Mouse (Mus musculus) C2C12 (cell line): ENCODE results near the gene Terf2. TPM values are rescaled to one million over a fixed set of nuclear protein-coding genes. Genes with fewer than 3 reads are reported as not detected.

Experiments
- H3K27me3 ChIP-seq: one replicate; pipeline ENCODE4 v1.6.1; 2011; ENCODE audit not compliant: control insufficient read depth, insufficient read depth, insufficient read length
- H3K36me3 ChIP-seq: one replicate; pipeline ENCODE4 v1.6.1; 2011; ENCODE audit not compliant: control insufficient read depth, insufficient read depth
- H3K4me3 ChIP-seq: one replicate; pipeline ENCODE4 v1.5.1; 2011; ENCODE audit warnings: mild to moderate bottlenecking, control low read depth; ENCODE audit not compliant: poor library complexity, insufficient read depth, severe bottlenecking
- H3K79me2 ChIP-seq: one replicate; pipeline ENCODE4 v1.6.1; 2011; ENCODE audit not compliant: control insufficient read depth, insufficient read depth
- H3K79me3 ChIP-seq: one replicate; pipeline ENCODE4 v1.6.1; 2011; ENCODE audit warnings: low read depth, control low read depth
- H3ac ChIP-seq: one replicate; pipeline ENCODE3; 2011; ENCODE audit warnings: low read depth; ENCODE audit not compliant: control insufficient read depth, insufficient read length
- CEBPB ChIP-seq: IDR thresholded peaks from one replicate; pipeline ENCODE4 v1.6.1; 2011; ENCODE audit warnings: low read depth, mild to moderate bottlenecking, control low read depth, moderate library complexity
- CTCF ChIP-seq: IDR thresholded peaks from one replicate; pipeline ENCODE4 v1.5.1; 2011; ENCODE audit not compliant: control insufficient read depth, insufficient read depth, insufficient read length
- FOSL1 ChIP-seq: IDR thresholded peaks from one replicate; pipeline ENCODE4 v1.8.0; 2011; ENCODE audit warnings: mild to moderate bottlenecking, low read length; ENCODE audit not compliant: poor library complexity, insufficient read depth, severe bottlenecking
- MAX ChIP-seq: IDR thresholded peaks from one replicate; pipeline ENCODE4 v1.6.1; 2011; ENCODE audit warnings: mild to moderate bottlenecking, control low read depth
- MYOD1 ChIP-seq: IDR thresholded peaks from one replicate; pipeline ENCODE4 v1.6.1; 2011; ENCODE audit warnings: low read depth; ENCODE audit not compliant: control insufficient read depth, insufficient read length
- MYOG ChIP-seq: IDR thresholded peaks from one replicate; pipeline ENCODE4 v1.6.1; 2011; ENCODE audit not compliant: control insufficient read depth, insufficient read length; ENCODE audit errors: extremely low read depth
- USF1 ChIP-seq: IDR thresholded peaks from one replicate; pipeline ENCODE4 v1.6.1; 2011; ENCODE audit warnings: low read depth, mild to moderate bottlenecking, control low read depth, moderate library complexity
- long read RNA-seq, 2 experiments: library from polyadenylated mRNA; unstranded; transcript quantifications; one replicate each; pipeline ENCODE4 v2.0.0; 2019 to 2020
- polyA plus RNA-seq: library from polyadenylated mRNA; unstranded; fragments of >200 nt; fragmentation: generic; extraction: Trizol; gene quantifications from one replicate; pipeline ENCODE4 v1.2.1, GENCODE M21; 2012; ENCODE audit warnings: missing spikeins

Terf2 gene
- 15.8 TPM for polyA plus RNA-seq
- long read RNA-seq, experiment 1, partial matches to known transcripts: 0 of 1 reads
- long read RNA-seq, experiment 1, other reads (novel, unspliced or antisense): 1 of 1 reads
- long read RNA-seq, experiment 2, partial matches to known transcripts: 1 of 5 reads
- long read RNA-seq, experiment 2, other reads (novel, unspliced or antisense): 3 of 5 reads

GRCm38 (mm10) chr8:107096366-107097036 is at the start of gene Terf2:
Gene Terf2 (minus strand): TSS chr8:107096547.
- peak within 1 kb of the TSS; percentile 82 for H3K4me3 ChIP-seq
- H3K27me3 ChIP-seq: no peaks in the 10 kb centered on the region
- peaks cover 25% of the 10 kb centered on the region for H3K36me3 ChIP-seq
- TF ChIP-seq CTCF: no peak
- no peak for TF ChIP-seq MYOG
- peak; percentile 43 for TF ChIP-seq MAX
- no peak for TF ChIP-seq CEBPB
- peaks cover 44% of the 10 kb centered on the region for H3K79me3 ChIP-seq
- H3ac ChIP-seq: peak within 1 kb of the TSS; percentile 67
- H3K79me2 ChIP-seq: peaks cover 55% of the 10 kb centered on the region

GRCm38 (mm10) chr8:107143501-107143900 is 47.2 kb upstream of the Terf2 start:
- Histone ChIP-seq H3K79me2 (no peaks in the 10 kb centered on the region), H3ac (no peak overlapping the region), H3K27me3 (no peaks in the 10 kb centered on the region), H3K36me3 (no peaks in the 10 kb centered on the region), H3K79me3 (no peaks in the 10 kb centered on the region), H3K4me3 (no peak overlapping the region)
- TF ChIP-seq FOSL1 (no peak), MYOD1 (no peak), MAX (no peak), CTCF (no peak), CEBPB (no peak), USF1 (no peak), MYOG (no peak)

- H3K4me3 ChIP-seq: no peak overlapping the region
- H3K79me3 ChIP-seq: no peaks in the 10 kb centered on the region
- no peak for TF ChIP-seq MYOG
- no peak for TF ChIP-seq MYOD1
- no peak for TF ChIP-seq CTCF
- TF ChIP-seq MAX: no peak
- no peak for TF ChIP-seq CEBPB
- TF ChIP-seq USF1: no peak
- TF ChIP-seq FOSL1: no peak
- H3K79me2 ChIP-seq: no peaks in the 10 kb centered on the region
- no peaks in the 10 kb centered on the region for H3K27me3 ChIP-seq
- H3ac ChIP-seq: no peak overlapping the region
- no peaks in the 10 kb centered on the region for H3K36me3 ChIP-seq
These were observed 46.2 kb upstream of the Terf2 start for GRCm38 (mm10) chr8:107142539-107142938.

GRCm38 (mm10) chr8:107139704-107140470 is 43.5 kb upstream of the Terf2 start:
- H3ac ChIP-seq: no peak overlapping the region
- H3K4me3 ChIP-seq: no peak overlapping the region
- TF ChIP-seq MYOG (no peak), CTCF (no peak), MYOD1 (no peak), FOSL1 (no peak), MAX (no peak), CEBPB (no peak)
- H3K79me3 ChIP-seq: no peaks in the 10 kb centered on the region
- H3K27me3 ChIP-seq: no peaks in the 10 kb centered on the region
- no peaks in the 10 kb centered on the region for H3K79me2 ChIP-seq
- no peaks in the 10 kb centered on the region for H3K36me3 ChIP-seq

GRCm38 (mm10) chr8:107138338-107138737 is 42.0 kb upstream of the Terf2 start:
- TF ChIP-seq CTCF (no peak), MAX (no peak), USF1 (no peak), MYOD1 (no peak), CEBPB (no peak), FOSL1 (no peak), MYOG (no peak)
- H3K79me2 ChIP-seq: no peaks in the 10 kb centered on the region
- no peak overlapping the region for H3ac ChIP-seq
- H3K4me3 ChIP-seq: no peak overlapping the region
- no peaks in the 10 kb centered on the region for H3K36me3 ChIP-seq
- no peaks in the 10 kb centered on the region for H3K79me3 ChIP-seq
- no peaks in the 10 kb centered on the region for H3K27me3 ChIP-seq
